Mouse (Mus musculus): ENCODE measurements around the gene N4bp3. TPM values are rescaled to one million over a fixed set of nuclear protein-coding genes. Genes with fewer than 3 reads are reported as not detected.
"Not testable (repeated sequence)": the region's sequence is repeated elsewhere in the genome, so short reads cannot be mapped to it uniquely, and the experiment has no call there.

Gene N4bp3
- total RNA-seq, 2 experiments from 2014 or later, result 11.3 to 16.4 TPM

DNA sequence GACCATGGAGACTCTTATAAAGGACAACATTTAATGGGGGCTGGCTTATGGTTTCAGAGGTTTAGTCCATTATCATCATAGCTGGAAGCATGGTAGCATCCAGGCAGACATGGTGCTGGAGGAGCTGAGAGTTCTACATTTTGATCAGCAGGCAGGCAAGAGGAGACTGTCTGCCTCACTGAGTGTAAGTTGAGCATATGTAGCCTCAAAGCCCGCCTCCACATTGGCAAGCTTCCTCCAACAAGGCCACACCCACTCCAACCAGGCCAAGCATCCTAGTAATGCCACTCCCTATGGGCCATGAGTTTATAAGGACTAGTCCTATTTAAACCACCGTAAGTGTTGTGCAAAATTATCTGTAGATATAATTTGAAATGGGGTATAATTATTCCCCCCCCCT is 20.7 kb upstream of the N4bp3 start:
- Histone ChIP-seq H3K27ac (no peak overlapping the region), H3K4me3 (no peak overlapping the region)
- TF ChIP-seq CTCF (conservative IDR thresholded peaks at IDR 0.05), result no peak
- no peak for DNase-seq (ENCODE audit: low spot score in 2 of 2)

DNA sequence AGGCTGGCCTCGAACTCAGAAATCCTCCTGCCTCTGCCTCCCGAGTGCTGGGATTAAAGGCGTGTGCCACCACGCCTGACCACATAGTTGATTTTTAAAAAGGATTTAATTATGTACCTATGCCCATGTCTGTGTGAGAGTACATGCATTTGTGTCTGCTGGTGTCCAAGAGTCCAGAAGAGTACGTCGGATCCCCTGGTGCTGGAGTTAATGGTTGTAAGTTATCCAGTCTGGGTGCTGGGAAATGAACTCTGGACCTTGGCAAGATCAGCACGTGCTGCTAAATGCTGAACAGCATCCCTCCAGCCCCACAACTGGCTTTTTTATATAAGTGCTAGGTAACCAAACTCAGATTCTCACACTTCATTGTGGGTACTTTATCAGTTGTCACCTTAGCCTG is 20.2 kb upstream of the N4bp3 start:
- H3K27ac ChIP-seq, result no peak overlapping the region
- TF ChIP-seq CTCF (conservative IDR thresholded peaks at IDR 0.05), result no peak
- H3K4me3 ChIP-seq, result no peak overlapping the region
- DNase-seq (ENCODE audit: low spot score in 2 of 2), result no peak

DNA sequence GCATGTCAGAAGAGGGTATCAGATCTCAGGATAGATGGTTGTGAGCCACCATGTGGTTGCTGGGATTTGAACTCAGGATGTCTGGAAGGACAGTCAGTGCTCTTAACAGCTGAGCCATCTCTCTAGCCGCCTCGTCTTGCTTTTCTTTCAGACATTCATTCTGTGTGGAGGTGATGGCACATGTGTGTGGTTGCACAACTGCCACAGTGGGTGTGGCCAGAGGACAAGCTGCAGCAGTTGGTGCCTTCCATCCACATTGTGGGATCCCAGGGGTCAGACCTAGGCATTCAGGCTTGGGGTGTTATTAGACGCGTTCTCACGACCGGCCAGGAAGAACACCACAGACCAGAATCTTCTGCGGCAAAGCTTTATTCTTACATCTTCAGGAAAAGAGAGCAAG is 14.1 kb upstream of the N4bp3 start:
- H3K27ac ChIP-seq; DNase-seq (ENCODE audit: low spot score in 2 of 2); H3K4me3 ChIP-seq: not testable (repeated sequence)

DNA sequence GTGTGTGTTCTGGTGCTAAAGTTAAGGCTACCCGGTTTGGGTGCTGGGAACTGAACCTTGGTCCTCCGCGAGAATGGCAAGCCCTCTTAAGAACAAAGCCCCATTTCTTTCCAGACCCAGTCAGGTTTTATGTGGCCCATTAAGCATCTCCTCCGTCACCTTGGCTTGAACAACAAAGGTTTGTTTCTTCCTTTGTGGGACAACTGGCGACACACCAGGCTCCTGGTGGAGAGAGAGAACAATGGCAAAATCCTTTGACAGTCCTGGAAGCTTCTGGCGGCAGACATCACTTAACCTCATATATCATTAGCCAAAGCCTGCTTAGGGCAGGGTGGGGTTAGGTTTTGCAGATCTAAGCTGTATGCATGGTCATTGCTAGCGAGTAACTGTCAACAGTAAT is 12.0 kb upstream of the N4bp3 start:
- H3K4me3 ChIP-seq, result no peak overlapping the region
- DNase-seq (ENCODE audit: low spot score in 2 of 2), result no peak
- H3K27ac ChIP-seq, result no peak overlapping the region
- TF ChIP-seq CTCF (conservative IDR thresholded peaks at IDR 0.05), result no peak

DNA sequence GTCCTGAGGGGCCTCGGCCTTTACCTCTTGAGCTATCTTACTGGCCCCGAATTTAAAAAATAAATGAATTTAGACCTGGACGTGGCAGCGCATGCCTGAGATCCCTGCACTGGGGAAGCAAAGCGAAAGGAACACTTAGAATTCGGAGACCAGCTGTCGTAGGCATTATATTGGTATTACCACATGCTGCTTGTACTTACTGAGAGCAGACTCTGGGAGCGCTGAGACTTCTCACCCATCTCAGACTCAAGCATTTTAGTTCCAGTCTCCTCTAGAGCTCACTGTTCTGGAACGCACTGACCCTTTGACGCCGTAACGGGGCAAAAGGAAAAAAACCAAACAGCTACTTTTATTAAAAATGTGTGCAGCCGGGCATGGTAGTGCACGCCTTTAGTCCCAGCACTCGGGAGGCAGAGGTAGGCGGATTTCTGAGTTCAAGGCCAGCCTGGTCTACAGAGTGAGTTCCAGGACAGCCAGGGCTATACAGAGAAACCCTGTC is 11.3 kb upstream of the N4bp3 start:
- Histone ChIP-seq H3K27ac (no peak overlapping the region), H3K4me3 (no peak overlapping the region)
- peak; percentile 11 for TF ChIP-seq CTCF (conservative IDR thresholded peaks at IDR 0.05)
- DNase-seq (ENCODE audit: low spot score in 2 of 2), result no peak

DNA sequence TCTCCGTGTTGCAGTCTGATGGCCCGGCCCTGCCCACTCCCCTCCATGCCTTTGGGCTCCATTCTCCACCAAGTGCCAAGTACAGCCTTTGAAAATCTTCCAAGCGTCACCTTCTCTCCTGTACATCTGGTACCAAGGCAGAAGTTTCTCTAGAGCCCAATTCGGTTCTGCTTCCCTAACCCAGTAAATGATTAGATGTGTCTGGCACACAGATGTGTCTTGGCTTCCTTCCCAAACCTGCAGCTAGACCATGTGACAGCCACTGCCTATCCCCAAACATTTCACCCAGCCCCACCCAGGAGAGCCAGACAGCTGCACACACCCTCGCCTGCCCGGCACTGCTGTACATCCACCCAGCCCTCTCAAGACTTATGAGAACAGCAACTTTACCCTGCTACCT is 8.1 kb upstream of the N4bp3 start:
- Histone ChIP-seq H3K27ac (no peak overlapping the region; the same call in 1 of the 2 replicates), H3K4me3 (no peak overlapping the region)
- TF ChIP-seq CTCF (conservative IDR thresholded peaks at IDR 0.05), result no peak
- no peak for DNase-seq (ENCODE audit: low spot score in 2 of 2)

DNA sequence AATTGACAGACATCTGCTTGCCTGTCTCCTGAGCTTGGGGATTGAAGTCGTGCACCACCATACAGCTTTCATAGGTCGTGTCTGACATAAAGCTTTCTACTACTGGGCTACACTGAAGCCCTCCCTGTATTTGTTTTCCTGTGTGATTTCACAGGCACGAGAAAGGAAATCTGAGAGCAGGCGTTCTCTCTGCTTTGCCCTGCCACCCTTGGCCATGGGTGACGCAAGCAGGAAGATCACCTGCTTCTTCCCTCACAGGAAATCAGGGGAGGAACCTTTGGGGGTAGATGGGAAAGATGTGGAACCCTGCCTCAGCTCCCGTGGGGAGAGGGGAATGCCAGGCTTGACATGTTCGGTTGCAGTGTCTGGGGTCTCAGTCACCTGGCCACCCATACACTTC is 7.6 kb upstream of the N4bp3 start:
- no peak overlapping the region for H3K4me3 ChIP-seq
- DNase-seq (ENCODE audit: low spot score in 2 of 2), result no peak
- no peak for TF ChIP-seq CTCF (conservative IDR thresholded peaks at IDR 0.05)
- no peak overlapping the region; the same call in 1 of the 2 replicates for H3K27ac ChIP-seq

DNA sequence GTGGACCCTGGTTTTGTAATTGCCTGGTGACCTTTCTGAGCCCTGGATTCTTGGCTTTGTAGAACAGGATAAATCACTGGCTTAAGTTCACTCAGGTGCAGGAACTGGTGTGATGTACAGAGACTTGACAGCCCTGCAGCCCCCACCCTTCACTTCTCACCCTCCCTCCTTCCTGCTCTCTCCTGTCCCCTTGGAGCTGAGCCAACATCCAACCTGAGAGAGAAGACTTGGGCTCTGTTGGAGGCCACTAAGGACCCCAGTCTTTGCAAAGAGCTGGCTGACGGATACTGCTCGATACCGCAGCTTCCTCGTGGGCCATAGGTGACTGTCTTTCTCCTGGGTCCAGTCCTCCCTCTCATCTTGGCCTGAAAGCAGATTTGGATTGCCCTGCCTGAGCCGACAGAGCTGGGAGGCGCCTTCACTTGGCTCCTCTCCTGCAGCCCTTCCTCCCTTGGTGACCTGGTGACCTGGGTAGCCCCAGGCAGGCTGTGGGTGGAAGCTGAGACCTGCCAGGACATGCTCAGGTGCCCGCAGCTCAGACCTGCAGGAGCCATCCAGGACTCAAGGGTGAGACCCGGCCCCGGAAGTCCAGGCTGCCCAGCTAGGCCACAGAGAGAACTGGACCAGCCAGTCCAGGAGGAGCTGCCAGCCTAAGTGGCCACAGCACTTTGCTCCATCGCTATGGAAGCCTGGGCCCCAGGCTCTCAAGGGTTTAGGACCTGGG is 6.3 kb upstream of the N4bp3 start:
- no peak for TF ChIP-seq CTCF (conservative IDR thresholded peaks at IDR 0.05)
- Histone ChIP-seq H3K27ac (no peak overlapping the region), H3K4me3 (no peak overlapping the region)
- DNase-seq (ENCODE audit: low spot score in 2 of 2), result no peak

DNA sequence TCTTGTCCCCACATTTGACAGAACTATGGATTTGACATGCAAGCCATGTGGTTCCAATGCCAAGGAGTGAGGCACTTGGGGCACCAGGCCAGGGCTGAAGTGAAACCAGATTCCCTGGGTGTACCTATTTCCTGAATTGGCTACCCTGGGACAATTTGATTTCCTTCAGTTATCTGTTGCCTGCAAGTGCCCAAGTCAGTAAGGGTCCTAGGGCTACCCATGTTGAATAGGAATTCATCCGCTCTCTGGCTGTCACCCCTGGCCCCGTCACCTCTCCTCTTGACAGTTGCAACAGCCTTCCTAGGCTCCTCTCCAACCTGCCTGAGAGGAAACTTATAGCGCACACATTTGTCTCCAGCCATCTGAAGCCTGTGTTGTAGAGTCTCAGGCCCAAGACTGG is 4.2 kb upstream of the N4bp3 start:
- H3K4me3 ChIP-seq, result no peak overlapping the region
- no peak for DNase-seq (ENCODE audit: low spot score in 2 of 2)
- H3K27ac ChIP-seq, result no peak overlapping the region
- no peak for TF ChIP-seq CTCF (conservative IDR thresholded peaks at IDR 0.05)

DNA sequence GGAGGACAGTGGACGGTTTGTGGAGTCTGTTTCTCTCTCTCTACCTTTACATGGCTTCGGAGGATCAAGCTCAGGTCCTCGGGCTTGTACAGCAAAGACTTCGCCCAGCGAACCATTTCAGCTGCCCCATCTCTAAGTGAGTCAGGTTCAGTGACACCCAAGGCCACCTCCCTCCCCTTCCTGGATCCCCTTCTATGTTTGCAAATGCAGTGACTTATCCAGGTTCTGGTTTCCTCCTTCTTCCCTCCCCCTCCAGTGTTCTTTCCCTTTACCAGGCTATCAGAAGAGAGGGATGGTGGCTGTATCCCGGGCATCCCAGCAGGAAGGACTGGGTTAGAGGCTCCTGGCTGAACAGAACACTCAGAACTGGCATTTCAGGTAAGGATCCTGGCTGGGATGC is 3.1 kb upstream of the N4bp3 start:
- no peak overlapping the region for H3K4me3 ChIP-seq
- TF ChIP-seq CTCF (conservative IDR thresholded peaks at IDR 0.05), result no peak
- no peak overlapping the region for H3K27ac ChIP-seq
- no peak for DNase-seq (ENCODE audit: low spot score in 2 of 2)

DNA sequence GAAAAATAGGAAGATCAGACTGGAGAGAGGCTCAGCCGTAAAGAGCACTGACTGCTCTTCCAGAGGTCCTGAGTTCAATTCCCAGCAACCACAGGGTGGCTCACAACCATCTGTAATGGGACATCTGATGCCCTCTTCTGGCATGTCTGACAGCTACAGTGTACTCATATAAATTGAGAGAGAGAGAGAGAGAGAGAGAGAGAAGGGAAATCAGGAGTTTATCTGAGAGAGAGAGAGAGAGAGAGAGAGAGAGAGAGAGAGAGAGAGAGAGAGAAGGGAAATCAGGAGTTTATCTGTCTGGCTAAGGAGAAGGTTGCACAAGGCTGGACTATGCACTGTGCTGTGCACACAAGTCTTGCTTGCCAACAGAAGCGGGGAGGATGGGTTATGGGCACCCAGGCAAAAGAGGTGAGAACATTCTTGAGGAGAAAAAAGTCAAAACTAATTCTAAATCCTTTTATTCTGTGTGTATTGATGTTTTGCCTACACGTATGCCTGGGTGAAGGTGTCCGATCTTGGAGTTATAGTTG is 2.3 kb upstream of the N4bp3 start:
- no peak for DNase-seq (ENCODE audit: low spot score in 2 of 2)
- TF ChIP-seq CTCF (conservative IDR thresholded peaks at IDR 0.05), result peak; percentile 17; the same call in 1 of the 2 replicates
- H3K4me3 ChIP-seq, result no peak overlapping the region
- no peak overlapping the region for H3K27ac ChIP-seq

DNA sequence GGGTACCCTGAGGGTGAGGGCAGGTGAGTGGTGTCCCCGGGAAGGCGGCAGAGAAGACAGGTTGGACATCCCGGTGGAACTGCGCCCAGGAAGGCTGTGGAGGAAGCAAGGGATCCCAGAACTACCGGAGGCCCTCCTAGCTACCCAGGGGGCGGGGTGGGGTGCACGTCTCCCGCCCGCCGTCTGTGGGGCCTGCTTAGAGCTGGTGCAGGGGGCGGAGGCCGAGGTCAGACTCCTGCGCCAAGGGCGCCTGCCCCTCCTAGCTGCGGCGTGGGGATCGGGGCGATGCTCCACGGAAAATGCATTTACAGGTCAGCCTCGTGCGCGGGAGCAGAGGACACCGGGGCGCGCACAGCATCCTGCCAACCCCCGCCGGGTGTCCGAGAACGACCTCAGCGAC is 381 bp downstream of the N4bp3 start:
- H3K4me3 ChIP-seq, result peak overlapping the region; percentile 74
- no peak for DNase-seq (ENCODE audit: low spot score in 2 of 2)
- no peak for TF ChIP-seq CTCF (conservative IDR thresholded peaks at IDR 0.05)
- H3K27ac ChIP-seq, result peak overlapping the region; percentile 82

DNA sequence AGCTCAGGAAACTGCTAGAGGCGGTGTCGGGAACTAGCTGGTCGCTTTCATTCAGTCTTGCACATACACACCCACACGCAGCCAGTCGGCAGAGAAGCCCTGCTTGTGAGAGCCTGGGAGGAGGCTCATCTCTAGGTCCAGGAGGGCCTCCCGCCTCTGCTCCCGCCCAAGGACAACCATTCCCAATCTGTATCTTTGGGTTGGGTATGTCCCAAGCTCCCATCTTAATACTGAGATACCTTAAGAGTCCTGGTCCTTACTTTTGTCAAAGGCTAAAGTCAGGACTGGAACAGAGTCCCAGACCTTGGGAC is 798 bp downstream of the N4bp3 start:
- peak in 1 of 2 experiments; percentile 16 for DNase-seq (ENCODE audit: low spot score in 2 of 2)
- no peak for TF ChIP-seq CTCF (conservative IDR thresholded peaks at IDR 0.05)

More for the DNA sequence above, 798 bp downstream of the N4bp3 start:
- H3K4me3 ChIP-seq, result peak overlapping the region; percentile 74
- peak overlapping the region; percentile 82 for H3K27ac ChIP-seq
